ENCODE assay signal across 9 mouse cellular contexts in genomic region chrX:12068978-12069724, GRCm38 (mm10).
DNase-seq lines count a peak whose midpoint lies in the region; ATAC-seq and TF ChIP-seq lines count a peak whose summit lies in the region.
"Had no signal": no experiment of that assay in that cellular context is flagged by ENCODE, and none has a peak within 500 bp of the region (broad histone marks: within the 10 kb centered on the region; RNA-seq: fewer than 3 reads in every experiment).

No protein-coding gene starts in this region.

- peak; percentile 17; the same call in 1 of the 2 replicates for TF ChIP-seq CTCF in forebrain, postnatal 0 days (IDR thresholded peaks at IDR 0.05; ENCODE audit: low read depth)
- no peak for TF ChIP-seq CTCF in gastrocnemius, adult 2 months (IDR thresholded peaks at IDR 0.05)

- peak overlapping the region; percentile 36 for H3K4me2 ChIP-seq in forebrain, postnatal 0 days (ENCODE audit: low read depth)
- H3K4me2 ChIP-seq in lung, embryonic 16.5 days (ENCODE audit: low read depth, low read length) = peak overlapping the region; percentile 32
- H3K4me2 ChIP-seq in stomach, embryonic 15.5 days = peak overlapping the region; percentile 35
- H3K4me2 ChIP-seq: liver, embryonic 13.5 days had no signal

- DNase-seq in layer of hippocampus, adult 11-12 months (ENCODE audit: low spot score) = peak; percentile 43
- no peak for DNase-seq in layer of hippocampus, postnatal 14 days (ENCODE audit: low spot score in 2 of 2)
- peak; percentile 55 for DNase-seq in ZHBTc4 (ENCODE audit: low read depth, low spot score)
- peak; percentile 66 for DNase-seq in forebrain, postnatal 0 days
- DNase-seq in gastrocnemius, adult 2 months = no peak
- no peak for DNase-seq in frontal cortex, postnatal 14 days (ENCODE audit: low spot score in 2 of 2)
- DNase-seq: liver, embryonic 13.5 days had no signal

- ATAC-seq in forebrain, postnatal 0 days = peak; percentile 89
- ATAC-seq in lung, embryonic 16.5 days (ENCODE audit: low read depth) = peak; percentile 88
- ATAC-seq in stomach, embryonic 15.5 days (ENCODE audit: insufficient read depth, low FRiP score, low read depth) = peak; percentile 32; the same call in 1 of the 2 replicates

- 4% methylated on average over 26 of the region's 26 CpGs for WGBS in forebrain, postnatal 0 days
- 7% methylated on average over 26 of the region's 26 CpGs for WGBS in lung, embryonic 16.5 days
- 8% methylated on average over 26 of the region's 26 CpGs for WGBS in stomach, embryonic 15.5 days

- H3K36me3 ChIP-seq in forebrain, postnatal 0 days (ENCODE audit: insufficient read depth) = no peaks in the 10 kb centered on the region
- no peaks in the 10 kb centered on the region for H3K36me3 ChIP-seq in lung, embryonic 16.5 days (ENCODE audit: control insufficient read depth, insufficient read depth, low read length)
- no peaks in the 10 kb centered on the region for H3K36me3 ChIP-seq in stomach, embryonic 15.5 days
- H3K36me3 ChIP-seq: liver, embryonic 13.5 days had no signal

- peaks cover 6% of the 10 kb centered on the region; the same call in 1 of the 2 replicates for H3K4me1 ChIP-seq in forebrain, postnatal 0 days (ENCODE audit: insufficient read depth)
- H3K4me1 ChIP-seq in lung, embryonic 16.5 days (replicated peaks; ENCODE audit: control insufficient read depth, insufficient read depth, low read length) = peaks cover 77% of the 10 kb centered on the region
- peaks cover 57% of the 10 kb centered on the region for H3K4me1 ChIP-seq in stomach, embryonic 15.5 days

- peak overlapping the region; percentile 6; the same call in 1 of the 2 replicates for H3K9ac ChIP-seq in forebrain, postnatal 0 days
- H3K9ac ChIP-seq in lung, embryonic 16.5 days (ENCODE audit: low read length) = no peak overlapping the region
- no peak overlapping the region for H3K9ac ChIP-seq in stomach, embryonic 15.5 days
- H3K9ac ChIP-seq: liver, embryonic 13.5 days had no signal

- 0 out of 2 replicates have a peak overlapping the region, but pooled peaks have one; percentile 1 for H3K4me3 ChIP-seq in forebrain, postnatal 0 days (ENCODE audit: low read depth, low read length)
- H3K4me3 ChIP-seq in lung, embryonic 16.5 days (ENCODE audit: low read length) = no peak overlapping the region
- no peak overlapping the region for H3K4me3 ChIP-seq in stomach, embryonic 15.5 days (replicated peaks)
- no peak overlapping the region for H3K4me3 ChIP-seq in gastrocnemius, adult 2 months
- H3K4me3 ChIP-seq: liver, embryonic 13.5 days had no signal

- no peaks in the 10 kb centered on the region for H3K27me3 ChIP-seq in forebrain, postnatal 0 days (ENCODE audit: insufficient read depth, low read length)
- peaks cover 17% of the 10 kb centered on the region for H3K27me3 ChIP-seq in lung, embryonic 16.5 days (ENCODE audit: control insufficient read depth, insufficient read depth, low read depth, low read length)
- peaks cover 10% of the 10 kb centered on the region; the same call in 1 of the 2 replicates for H3K27me3 ChIP-seq in stomach, embryonic 15.5 days (replicated peaks)

- peak overlapping the region; percentile 35; the same call in 1 of the 2 replicates for H3K27ac ChIP-seq in forebrain, postnatal 0 days (ENCODE audit: low read depth, low read length)
- H3K27ac ChIP-seq in lung, embryonic 16.5 days (ENCODE audit: low read length) = peak overlapping the region; percentile 84
- peak overlapping the region; percentile 63 for H3K27ac ChIP-seq in stomach, embryonic 15.5 days
- no peak overlapping the region for H3K27ac ChIP-seq in gastrocnemius, adult 2 months
- H3K27ac ChIP-seq: liver, embryonic 13.5 days had no signal

- H3K9me3 ChIP-seq in forebrain, postnatal 0 days (ENCODE audit: low read length) = no peaks in the 10 kb centered on the region
- no peaks in the 10 kb centered on the region for H3K9me3 ChIP-seq in lung, embryonic 16.5 days (ENCODE audit: control insufficient read depth, low read length)
- no peaks in the 10 kb centered on the region for H3K9me3 ChIP-seq in stomach, embryonic 15.5 days
- H3K9me3 ChIP-seq: liver, embryonic 13.5 days had no signal

- intact Hi-C loops in gastrocnemius, adult 2 months (cut with DNase I) = no loop called here

Comparison
In these comparisons a context has a peak if more than half of its experiments do, and no peak if none do; other contexts are left out.
1. DNase-seq: peak in layer of hippocampus, adult 11-12 months (single experiment), ZHBTc4 (single experiment) and forebrain, postnatal 0 days (single experiment); none in layer of hippocampus, postnatal 14 days (0 of 2), gastrocnemius, adult 2 months (single experiment) and frontal cortex, postnatal 14 days (0 of 2).
2. ATAC-seq: peak in every context shown above with its lines; median percentile 89 in forebrain, postnatal 0 days; 88 in lung, embryonic 16.5 days; 32 in stomach, embryonic 15.5 days.
3. Peak in every context shown above with its lines, with median percentiles within 50 percentile points of each other: H3K4me2 ChIP-seq.